Mouse (Mus musculus) right cerebral cortex, postnatal 36 days (tissue): ENCODE data around the gene Sipa1l3.

Experiments
- DNase-seq, 2 experiments: peaks; one replicate each; pipeline ENCODE4 v3.0.0; 2022; ENCODE audit warnings: low spot score in 2 of 2, mixed read lengths in 1 of 2

Gene Sipa1l3

DNA sequence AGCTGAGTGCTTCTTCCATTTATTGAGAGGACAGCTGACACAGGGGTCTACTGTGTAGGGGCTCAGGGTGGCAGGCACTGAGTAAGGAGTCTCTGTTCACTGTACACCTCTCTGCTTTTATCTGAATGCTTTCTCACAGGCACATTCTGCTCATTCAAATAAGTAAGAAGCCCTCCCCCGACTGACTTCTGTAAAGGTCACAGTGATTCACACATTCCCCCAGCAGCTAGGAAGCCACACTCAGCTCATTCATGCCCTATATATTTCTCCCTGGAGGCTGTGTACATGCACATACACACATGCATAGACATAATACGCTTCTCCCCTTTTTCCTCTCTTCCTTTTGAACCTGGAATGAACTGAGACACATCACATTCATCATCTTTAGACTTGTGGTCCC lies 74.4 kb downstream of the Sipa1l3 start:
- no peak for DNase-seq

DNA sequence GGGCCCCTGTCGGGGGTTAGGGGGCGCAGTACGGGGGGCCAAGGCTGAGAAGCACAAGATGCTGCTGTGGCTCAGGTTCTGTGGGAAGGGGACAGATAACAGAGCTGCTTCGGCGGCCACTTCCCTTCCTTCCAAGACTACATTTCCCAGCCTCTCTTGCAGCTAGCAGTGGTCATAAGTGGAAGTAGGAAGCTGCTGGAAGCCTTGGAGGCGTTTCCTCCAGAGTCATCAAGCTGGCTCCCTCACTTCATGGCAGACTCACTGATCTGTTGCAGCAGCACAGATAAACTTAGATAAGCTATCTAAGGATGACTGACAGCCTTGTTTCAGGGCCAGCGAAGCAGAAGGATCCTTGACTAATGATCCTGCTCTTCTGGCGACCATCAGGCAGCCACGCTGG lies 76.6 kb downstream of the Sipa1l3 start:
- DNase-seq = no peak

DNA sequence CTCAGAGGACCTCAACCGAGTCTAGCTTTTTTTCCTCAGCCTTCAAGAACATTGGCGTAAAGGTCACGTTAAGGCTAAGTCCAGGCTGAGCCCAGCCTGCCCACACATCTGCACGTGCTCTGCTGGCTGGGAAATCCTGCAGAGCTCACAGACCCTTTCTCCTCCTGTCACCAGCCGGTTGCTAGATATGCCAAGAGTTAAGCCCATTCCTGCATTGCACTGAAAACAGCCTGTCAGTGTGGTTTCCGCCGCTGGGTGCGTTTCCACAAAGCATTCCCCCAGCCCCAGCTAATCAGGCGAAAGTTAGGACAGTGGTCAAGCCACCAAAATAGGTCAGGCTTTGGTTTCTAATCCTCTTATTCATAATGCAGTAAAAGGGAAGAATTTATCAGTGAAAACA lies 77.3 kb downstream of the Sipa1l3 start:
- DNase-seq = no peak

GRCm38 (mm10) chr7:29438655-29439282 lies 79.7 kb downstream of the Sipa1l3 start:
- DNase-seq = no peak

- DNase-seq = no peak
These were observed 80.2 kb downstream of the Sipa1l3 start for GRCm38 (mm10) chr7:29438204-29438603.

- no peak for DNase-seq
These were observed 81.4 kb downstream of the Sipa1l3 start for GRCm38 (mm10) chr7:29437072-29437471.

GRCm38 (mm10) chr7:29434313-29435035 lies 84.0 kb downstream of the Sipa1l3 start:
- DNase-seq = no peak

GRCm38 (mm10) chr7:29433725-29434124 lies 84.7 kb downstream of the Sipa1l3 start:
- no peak for DNase-seq

DNA sequence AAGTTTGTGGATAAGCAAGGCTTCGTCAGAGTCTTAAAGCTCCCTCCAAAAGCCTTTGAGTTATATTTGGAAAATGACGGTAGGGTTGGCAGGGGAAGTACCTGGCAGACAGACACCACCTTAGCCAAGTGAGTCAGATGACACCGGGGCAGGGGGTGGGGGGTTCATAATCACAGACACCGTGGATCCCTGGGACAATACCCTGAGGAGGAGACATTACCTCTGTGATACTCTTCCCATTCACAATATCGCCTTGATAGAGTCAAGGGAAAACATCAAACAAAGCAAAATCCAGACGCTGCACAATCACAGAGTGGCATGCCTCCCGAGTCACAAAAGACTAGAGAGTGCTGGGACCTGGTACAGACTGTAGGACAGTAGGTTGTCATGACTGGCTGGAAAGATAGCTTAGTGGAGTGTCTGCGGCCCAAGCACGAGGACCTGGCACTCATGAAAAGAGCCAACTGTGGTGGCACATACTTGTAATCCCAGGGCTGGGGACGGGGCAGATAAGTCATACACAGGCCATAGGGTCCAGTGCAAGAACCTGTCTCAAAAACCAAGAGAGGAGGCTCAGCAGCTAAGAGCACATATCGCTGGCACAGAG lies 85.4 kb downstream of the Sipa1l3 start:
- DNase-seq = no peak

GRCm38 (mm10) chr7:29432180-29432946 lies 86.1 kb downstream of the Sipa1l3 start:
- DNase-seq = no peak

GRCm38 (mm10) chr7:29430739-29431211 lies 87.7 kb downstream of the Sipa1l3 start:
- no peak for DNase-seq

DNA sequence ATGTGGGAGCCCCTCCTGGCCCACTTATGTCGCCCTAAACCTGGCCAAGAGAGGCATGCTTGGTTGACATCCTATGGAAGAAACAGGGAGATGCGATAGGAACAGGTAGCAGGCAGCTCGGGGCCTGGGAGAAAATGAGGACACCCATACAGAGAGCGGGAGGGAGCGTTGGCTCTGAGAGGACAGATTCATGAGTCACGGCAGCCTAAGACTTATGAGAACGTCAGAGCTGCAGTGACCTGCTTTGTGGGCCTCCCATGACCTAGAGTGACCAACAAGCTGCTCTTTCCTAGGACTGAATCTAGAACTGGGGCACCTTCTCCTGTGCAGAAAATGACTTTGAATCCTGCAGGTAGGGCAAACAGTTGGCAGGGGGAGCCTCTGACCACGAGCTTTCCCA lies 92.4 kb downstream of the Sipa1l3 start:
- DNase-seq = no peak

- no peak for DNase-seq
These were observed 93.0 kb downstream of the Sipa1l3 start for GRCm38 (mm10) chr7:29425413-29425827.

GRCm38 (mm10) chr7:29424690-29425089 lies 93.8 kb downstream of the Sipa1l3 start:
- DNase-seq = no peak

- DNase-seq = no peak
These were observed 96.6 kb downstream of the Sipa1l3 start for GRCm38 (mm10) chr7:29421909-29422244.

DNA sequence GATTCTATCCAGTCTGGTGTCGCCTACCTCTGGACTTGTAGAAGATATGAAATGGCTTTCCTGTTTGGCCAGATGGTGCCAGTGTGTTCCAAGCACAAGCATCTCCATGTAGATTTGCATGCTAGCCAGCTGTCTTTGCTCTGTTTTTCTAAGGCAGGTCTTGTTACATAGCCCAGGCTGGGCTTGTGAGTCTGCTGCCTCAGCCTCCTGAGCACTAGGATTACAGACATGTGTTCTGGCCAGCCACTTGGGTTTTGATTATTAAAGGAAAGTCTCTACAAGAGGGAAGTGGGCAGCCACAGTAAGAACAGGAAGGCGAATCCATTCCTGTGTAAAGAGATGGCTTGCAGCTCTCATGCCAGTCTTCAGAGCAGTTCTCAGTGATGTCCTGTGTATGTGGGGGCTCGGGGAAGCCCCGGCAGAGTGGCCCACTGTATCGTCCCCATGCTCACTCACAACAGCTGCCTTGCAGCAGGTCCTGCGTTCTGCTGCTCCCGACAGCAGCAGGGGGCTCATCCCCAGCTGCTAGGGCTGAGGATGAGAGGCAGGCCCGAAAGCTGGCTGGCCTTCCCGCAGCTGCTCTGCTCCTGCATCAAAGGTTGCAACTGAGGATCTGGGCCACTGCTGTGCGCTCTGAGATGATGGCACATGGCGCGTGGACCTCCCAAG lies 97.1 kb downstream of the Sipa1l3 start:
- DNase-seq = no peak

DNA sequence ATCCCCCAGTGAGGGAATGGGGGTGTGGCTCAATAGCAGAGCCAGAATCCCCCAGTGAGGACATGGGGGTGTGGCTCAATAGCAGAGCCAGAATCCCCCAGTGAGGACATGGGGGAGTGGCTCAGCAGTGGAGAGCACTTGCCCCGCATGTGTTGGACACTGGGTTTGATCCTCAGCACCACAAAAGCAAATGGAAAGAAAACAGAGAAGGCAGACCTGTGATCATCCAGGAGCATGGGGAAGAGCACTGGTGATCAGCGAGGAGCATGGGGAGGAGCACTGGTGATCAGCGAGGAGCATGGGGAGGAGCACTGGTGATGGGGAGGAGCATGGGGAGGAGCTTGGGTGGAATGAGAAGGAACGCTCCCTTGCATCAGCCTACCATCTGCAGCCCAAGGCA lies 98.6 kb downstream of the Sipa1l3 start:
- no peak for DNase-seq

DNA sequence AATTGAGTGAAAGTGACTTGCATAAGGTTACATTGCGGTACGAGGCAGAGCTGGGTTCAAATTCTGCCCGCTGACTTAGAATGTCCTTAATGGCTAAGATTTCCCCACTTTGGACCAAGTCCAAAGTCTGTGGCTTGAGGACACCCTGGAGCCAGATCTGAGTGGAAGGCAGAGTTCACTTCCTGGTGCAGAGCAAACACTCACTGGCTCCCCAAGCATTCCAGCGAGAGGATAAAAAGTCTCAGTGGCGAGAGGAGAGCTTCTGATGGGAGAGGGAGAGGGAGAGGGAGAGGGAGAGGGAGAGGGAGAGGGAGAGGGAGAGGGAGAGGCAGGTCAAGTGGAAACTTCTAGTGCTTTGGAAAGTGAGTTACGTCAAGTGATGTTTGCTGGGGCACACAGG lies 100.2 kb downstream of the Sipa1l3 start:
- no peak for DNase-seq

DNA sequence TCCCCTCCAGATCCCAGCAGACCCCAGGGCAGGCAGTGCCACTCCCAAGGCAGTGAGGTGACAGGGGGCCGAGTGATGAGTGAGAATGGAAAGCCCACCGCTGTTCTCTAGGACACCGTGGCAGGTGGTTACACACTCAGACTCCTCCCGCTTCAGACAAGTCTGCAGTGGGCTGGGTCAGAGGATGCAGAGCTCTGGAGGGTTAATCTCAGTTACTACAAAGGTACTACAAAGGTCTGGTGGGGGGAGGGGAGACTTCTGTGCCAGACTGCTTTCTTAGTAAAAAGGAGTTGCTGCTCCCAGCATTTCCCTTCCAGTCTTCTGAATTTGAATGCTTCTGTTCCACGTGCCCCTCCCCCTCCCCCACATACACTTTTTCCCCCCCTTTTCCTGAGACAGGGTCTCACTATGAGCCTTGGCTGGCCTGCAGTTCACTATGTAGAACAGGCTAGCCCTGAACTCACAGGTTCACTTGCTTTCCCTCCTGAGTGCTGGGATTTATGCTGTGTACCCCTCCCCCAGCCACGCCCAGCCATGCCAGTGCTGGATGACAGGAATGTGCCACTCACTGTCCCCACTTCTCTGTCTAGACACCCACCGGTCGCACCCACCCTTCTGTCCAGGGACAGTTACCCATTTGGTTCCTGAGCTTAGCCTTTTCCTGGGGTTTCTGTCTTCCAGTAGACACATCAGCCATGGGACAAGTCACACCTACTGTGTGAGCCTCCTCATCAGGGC lies 100.9 kb downstream of the Sipa1l3 start:
- DNase-seq = no peak

DNA sequence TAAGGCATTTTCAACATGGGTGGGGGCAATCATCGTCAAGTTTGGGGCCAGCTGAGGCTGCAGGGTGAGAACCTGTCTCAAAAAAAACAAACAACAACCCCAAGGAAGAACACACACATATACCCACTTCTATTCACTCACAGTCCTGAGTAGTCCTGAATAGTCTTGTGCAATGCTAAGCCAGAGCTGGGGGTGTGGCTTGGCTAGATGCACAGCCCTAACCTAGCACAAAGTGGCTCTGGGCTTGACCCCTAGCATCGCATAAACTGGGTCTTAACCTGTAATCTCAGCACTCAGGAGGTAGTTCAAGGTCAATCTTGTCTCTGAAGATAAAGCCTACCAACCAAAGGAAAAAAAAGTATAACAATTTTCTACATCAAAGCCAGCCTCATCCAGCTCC lies 101.5 kb downstream of the Sipa1l3 start:
- no peak for DNase-seq
